Mouse (Mus musculus) adrenal gland, postnatal 14 days (tissue): ENCODE measurements at regions not wholly inside any gene's neighbourhood (a gene's known extent, or its start where the extent isn't known, plus 50 kb on each side); places are given as distances from the start of the nearest gene placed in this dataset.

Source experiments
- DNase-seq: peaks from one replicate; pipeline ENCODE4 v3.0.0; 2021; ENCODE audit warnings: mixed read lengths

- DNase-seq: no peak
These were observed 141.1 kb upstream of the Fndc3a start for GRCm38 (mm10) chr14:72850884-72851283.

GRCm38 (mm10) chr14:72848271-72848955 lies 138.6 kb upstream of the Fndc3a start:
- DNase-seq: no peak

DNA sequence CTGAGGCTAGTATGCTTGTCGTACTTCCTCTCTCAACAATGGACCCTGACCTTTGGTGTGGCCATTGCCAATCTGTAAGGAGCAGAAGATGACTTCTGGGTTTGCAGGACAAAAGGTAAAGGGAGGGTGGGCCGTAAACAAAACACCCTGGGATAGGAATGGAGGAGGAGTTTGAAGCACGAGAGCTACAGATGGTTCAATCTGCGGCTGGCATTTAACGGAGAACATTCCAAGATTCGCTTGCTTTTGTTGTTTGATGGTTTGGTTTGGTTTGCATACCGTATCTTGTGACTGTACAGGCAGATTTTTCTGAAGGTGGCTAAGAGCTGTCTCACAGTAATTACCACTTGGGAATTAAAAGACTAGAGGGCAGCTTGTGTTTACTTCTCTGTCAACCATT lies 137.7 kb upstream of the Fndc3a start:
- no peak for DNase-seq

DNA sequence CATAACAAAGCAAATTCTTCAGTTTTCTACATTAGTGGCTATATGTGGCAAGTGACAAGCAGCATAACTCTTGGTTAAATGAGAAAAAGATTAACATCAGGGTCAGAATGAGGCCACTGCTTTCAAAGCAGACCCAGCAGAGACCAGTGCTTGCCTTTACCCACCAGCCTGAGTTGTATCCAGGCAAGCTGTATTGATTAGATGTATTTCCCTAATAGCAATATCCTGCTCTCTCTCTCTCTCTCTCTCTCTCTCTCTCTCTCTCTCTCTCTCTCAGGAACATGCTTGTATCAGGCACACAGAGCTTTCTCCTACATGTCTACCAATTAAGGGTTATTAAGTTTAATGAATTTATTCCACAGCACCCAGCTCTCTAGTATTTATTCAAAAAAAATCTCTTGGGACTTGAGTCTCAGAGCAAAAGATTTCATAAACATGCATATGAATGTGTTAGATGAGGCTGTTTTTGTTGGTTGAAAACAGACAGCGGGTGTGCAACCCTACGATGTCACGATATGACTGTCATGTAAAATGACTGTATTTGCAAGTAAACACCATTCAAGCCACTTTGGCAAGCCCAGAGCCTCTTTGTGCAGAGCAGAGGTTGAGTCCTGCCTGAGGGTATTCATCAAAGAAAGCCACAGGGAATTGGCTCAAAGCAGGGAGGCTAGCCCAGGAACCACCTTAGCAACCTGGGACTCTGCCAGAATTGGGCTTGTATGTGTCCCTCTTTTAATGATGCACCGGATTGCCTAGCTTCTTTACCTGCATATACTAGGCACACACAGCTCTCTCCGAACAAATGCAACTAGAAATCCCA lies 136.0 kb upstream of the Fndc3a start:
- no peak for DNase-seq

DNA sequence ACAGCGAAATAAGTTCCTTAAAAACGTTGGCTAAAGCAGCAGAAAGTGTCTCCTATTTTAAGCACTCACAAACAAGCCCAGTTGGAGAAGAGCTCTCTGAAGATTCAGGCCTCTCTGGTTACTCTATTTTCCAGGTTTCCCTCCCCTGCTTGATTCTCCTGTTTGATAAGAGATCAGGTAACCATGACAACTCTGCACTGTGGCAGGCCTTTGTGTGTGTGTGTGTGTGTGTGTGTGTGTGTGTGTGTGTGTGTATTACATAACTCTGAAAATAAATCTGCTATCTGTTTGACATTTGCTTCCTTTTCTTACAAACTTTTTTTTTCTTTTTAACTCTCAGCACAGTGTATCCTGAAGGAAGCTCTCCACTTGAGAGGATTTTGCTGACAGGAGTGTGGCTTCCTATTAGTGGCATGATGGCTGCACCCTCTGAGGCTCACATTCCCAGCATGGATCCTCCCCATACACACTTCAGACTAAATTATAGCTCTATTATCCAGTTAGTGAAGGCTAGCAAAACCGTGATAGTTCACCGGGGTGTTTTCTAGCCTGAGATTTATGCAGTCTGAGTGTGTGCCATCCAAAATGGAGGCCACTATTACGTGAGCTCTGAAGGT lies 135.1 kb upstream of the Fndc3a start:
- DNase-seq: peak; percentile 28

- no peak for DNase-seq
These were observed 131.9 kb upstream of the Fndc3a start for GRCm38 (mm10) chr14:72841753-72842152.

DNA sequence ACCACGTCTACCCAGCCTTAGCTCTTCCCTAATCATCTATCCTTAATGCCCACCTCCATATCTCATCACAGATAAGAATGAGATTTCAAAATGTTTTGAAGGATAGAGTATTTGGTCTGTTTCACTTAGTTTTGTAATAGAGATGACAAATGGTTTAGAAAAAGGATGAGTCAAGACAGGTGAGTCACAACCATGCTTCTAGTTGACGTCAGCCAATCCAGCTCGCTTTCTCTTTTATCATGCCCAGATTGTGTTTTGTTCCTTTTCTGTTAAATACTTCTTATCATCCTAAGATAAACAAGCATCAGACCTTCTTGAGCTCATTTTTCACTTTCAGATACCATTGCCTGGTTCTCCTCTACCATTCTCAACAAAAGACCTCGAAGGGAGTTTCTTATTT lies 125.4 kb upstream of the Fndc3a start:
- DNase-seq: no peak

DNA sequence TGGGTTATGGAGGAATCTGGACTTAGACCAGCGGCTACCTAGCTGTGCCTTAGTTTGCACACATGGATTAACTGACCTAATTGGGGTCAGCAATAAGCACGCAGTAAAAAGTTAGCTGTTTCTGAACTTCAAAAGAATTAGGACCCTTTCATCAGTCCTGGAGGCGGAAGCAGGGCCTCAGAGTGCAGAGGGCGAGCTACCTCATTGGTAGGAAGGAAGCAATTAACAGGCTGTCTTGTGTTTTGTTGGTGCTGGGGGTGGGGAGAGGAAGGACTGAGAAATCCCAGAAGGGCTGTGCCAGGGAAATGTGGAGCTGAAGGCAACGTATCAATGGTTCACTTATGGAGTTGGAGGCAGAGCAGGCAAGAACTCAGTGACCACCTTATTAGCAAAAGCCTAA lies 119.5 kb upstream of the Fndc3a start:
- no peak for DNase-seq

GRCm38 (mm10) chr14:72825549-72825948 lies 115.7 kb upstream of the Fndc3a start:
- no peak for DNase-seq

- no peak for DNase-seq
These were observed 112.4 kb upstream of the Fndc3a start for GRCm38 (mm10) chr14:72822231-72822615.

- no peak for DNase-seq
These were observed 111.9 kb upstream of the Fndc3a start for GRCm38 (mm10) chr14:72821517-72822230.

DNA sequence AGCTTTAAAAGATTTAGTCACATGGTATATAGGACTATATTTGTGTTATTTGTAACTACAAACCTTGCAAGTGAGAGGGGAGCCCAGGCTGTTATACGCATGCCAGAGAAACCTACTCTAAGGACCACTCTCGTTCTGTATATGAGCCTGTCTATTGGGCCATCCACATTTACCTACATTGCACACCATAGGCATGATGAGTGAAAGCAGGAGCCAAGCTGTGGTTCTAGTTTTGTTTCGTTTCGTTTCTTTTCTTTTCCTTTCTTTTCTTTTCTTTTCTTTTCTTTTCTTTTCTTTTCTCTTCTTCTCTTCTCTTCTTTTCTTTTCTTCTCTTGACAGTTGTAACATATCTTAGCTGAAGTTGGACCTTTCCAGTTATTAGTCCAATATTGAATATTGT lies 109.2 kb upstream of the Fndc3a start:
- DNase-seq: no peak

DNA sequence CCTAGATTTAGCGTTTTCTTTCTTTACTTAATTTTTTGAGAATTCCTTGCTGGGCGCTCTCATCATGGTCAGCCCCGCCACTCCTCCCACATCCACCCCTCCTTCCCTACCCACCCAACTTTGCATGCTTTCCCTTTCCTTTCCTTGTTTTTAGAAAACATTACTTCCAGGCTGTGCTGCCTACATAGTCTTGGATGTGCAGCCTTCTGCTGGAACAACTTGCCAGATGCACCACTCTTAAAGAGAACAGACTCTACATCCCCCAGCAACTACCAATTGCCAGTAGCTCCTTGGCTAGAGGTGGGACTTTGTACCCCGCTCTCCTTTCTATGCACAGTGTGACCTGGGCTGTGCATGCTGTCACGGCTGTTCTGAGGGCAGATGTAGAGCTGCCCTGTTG lies 108.0 kb upstream of the Fndc3a start:
- DNase-seq: no peak

GRCm38 (mm10) chr14:72816847-72817246 lies 107.0 kb upstream of the Fndc3a start:
- peak; percentile 27 for DNase-seq

- DNase-seq: no peak
These were observed 99.3 kb upstream of the Fndc3a start for GRCm38 (mm10) chr14:72809138-72809537.

DNA sequence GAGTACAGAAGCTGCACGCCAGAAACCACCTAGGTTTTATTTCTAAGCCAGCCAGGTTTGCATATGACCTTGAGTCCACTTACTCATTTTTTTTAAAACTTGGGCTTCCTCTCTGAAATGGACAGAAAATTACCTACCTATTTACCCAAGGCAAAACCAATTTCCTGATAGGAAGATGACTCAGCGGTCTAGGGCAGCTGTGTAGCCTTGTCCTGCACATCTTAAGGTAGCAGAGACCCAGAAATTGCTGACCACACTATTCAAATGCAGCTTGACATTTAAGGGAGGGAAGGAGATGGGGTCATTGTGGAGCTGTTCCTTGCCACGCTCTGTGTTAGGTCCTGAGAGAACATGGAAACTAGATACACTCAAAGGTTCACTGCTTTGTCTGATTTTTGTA lies 98.1 kb upstream of the Fndc3a start:
- DNase-seq: no peak

DNA sequence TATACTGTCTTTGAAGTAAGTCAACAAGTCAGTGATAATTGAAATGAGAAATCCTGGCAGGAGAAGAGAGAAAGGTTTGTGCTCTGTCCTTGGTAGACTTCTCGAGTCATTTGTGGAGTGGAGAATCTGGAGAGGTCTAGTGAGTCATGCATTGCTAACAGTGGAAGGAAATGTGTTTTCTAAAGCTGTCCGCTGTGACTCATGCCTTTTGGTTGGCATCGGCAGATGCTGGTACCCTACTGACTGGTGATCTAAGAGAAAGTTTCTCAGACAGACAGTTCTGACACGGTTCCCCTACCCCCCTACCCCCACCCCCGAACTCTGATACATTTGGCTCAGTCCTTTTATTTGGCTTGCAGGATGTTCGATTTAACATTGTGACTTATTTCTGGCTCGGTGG lies 97.5 kb upstream of the Fndc3a start:
- peak; percentile 63 for DNase-seq

GRCm38 (mm10) chr14:72806598-72806997 lies 96.8 kb upstream of the Fndc3a start:
- DNase-seq: no peak

DNA sequence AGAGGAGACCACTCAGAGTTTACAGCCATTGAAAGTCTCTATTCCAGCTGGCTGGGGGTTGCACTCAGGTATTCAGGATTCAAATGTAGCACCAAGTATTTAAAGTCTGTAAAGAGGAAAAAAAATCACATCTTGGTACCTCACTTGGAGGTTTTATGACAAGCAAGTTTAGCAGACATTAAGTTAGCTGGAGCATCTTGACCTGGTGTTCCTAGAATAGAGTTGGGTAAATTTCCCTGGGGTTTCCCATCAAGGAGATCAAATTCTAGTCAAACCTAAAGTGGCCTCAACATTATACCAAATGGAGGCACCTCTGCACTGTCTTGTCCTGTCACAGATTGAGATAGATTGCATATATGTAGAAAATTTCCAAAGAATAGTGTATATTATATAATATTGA lies 93.8 kb upstream of the Fndc3a start:
- DNase-seq: no peak

DNA sequence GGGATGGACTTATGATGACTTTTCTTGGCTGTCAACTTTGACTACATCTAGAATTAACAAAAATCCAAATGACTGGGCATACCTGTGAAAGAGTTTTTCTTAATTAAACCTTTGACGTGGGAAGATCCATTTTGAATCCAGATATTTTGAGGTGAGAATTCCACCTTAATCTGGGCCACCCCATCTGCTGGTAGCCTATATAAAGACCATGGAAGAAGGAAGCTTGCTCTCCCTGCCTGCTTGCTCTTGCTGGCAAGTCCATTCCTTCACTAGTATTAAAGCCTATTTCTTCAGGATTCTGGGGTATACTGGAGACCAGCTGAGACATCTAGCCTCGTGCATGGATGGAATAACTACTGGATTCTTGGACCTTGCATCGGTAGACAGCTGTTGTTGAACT lies 80.9 kb upstream of the Fndc3a start:
- DNase-seq: no peak

- DNase-seq: no peak
These were observed 77.1 kb upstream of the Fndc3a start for GRCm38 (mm10) chr14:72786929-72787328.

DNA sequence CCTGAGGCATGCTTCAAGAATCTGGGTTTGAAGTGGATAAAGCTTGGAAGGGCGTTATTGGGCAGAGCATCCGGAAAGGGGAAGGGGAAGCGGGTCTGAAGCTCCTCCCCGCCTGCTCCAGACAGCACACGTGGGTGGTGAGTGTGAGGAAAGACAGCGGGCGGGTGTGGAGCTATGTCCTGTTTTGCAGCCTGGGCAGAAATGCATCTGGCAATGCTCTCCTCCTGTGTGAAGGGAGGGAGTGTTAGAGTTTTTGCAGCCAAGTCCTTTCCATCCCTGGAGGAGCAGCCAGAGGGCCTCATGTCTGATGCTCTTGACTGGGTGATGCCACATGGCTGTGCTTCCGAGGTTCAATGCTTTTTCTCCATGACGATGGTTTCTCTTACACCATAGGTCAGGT lies 73.4 kb upstream of the Fndc3a start:
- DNase-seq: peak; percentile 21

GRCm38 (mm10) chr14:72779446-72779845 lies 69.6 kb upstream of the Fndc3a start:
- DNase-seq: no peak
